Mouse (Mus musculus) kidney, embryonic 16.5 days (tissue): ENCODE results near the gene Ankk1. TPM values are rescaled to one million over a fixed set of nuclear protein-coding genes. Genes with fewer than 3 reads are reported as not detected.

Experiments used
- ATAC-seq: fragments of 200-750 bp; cut with Nextera tagmentation; 2 replicates; pipeline ENCODE4 v1.8.0; 2017; ENCODE audit warnings: moderate TSS enrichment; ENCODE audit not compliant: low FRiP score, low TSS enrichment
- H3K27ac ChIP-seq: fragments of 300-500 bp; sonication (generic); 2 replicates; pipeline ENCODE4 v1.5.1; 2014; ENCODE audit warnings: low read length
- H3K27me3 ChIP-seq: fragments of 300-500 bp; sonication (generic); 2 replicates; pipeline ENCODE4 v1.6.1; 2014; ENCODE audit warnings: low read length, control low read depth, mixed read lengths; ENCODE audit not compliant: insufficient read depth
- H3K36me3 ChIP-seq: fragments of 300-500 bp; sonication (generic); 2 replicates; pipeline ENCODE4 v1.6.1; 2014; ENCODE audit warnings: low read length, control low read depth, mixed read lengths; ENCODE audit not compliant: insufficient read depth
- H3K4me1 ChIP-seq: fragments of 300-500 bp; sonication (generic); 2 replicates; pipeline ENCODE4 v1.6.1; 2014; ENCODE audit warnings: low read length, control low read depth, mixed read lengths; ENCODE audit not compliant: insufficient read depth
- H3K4me2 ChIP-seq: fragments of 300-500 bp; sonication (generic); replicated peaks from 2 replicates; pipeline ENCODE4 v1.6.1; 2014; ENCODE audit warnings: low read depth, low read length
- H3K4me3 ChIP-seq: fragments of 300-500 bp; sonication (generic); 2 replicates; pipeline ENCODE4 v1.5.1; 2014; ENCODE audit warnings: mild to moderate bottlenecking, low read length
- H3K9ac ChIP-seq: fragments of 300-500 bp; sonication (generic); replicated peaks from 2 replicates; pipeline ENCODE4 v1.6.1; 2014; ENCODE audit warnings: low read length
- H3K9me3 ChIP-seq: fragments of 300-500 bp; sonication (generic); 2 replicates; pipeline ENCODE4 v1.6.1; 2016; ENCODE audit warnings: low read length, control low read depth
- WGBS: fragments of 180-500 bp; shearing (Covaris S2); extraction: QIAGEN DNeasy Blood & Tissue Kit; methylation state at CpG from one replicate; pipeline ENCODE4 v1.1.7; 2014; 5-methylcytosine and 5-hydroxymethylcytosine counted together
- polyA plus RNA-seq: library from polyadenylated mRNA; unstranded; fragments of >200 nt; fragmentation: Nextera tagmentation; extraction: Ambion mirVana; gene quantifications from 2 replicates; pipeline ENCODE4 v1.2.1, GENCODE M21; 2015

Gene Ankk1
- polyA plus RNA-seq = 0.07 TPM in 1 of 2 replicates, not detected in the other

DNA sequence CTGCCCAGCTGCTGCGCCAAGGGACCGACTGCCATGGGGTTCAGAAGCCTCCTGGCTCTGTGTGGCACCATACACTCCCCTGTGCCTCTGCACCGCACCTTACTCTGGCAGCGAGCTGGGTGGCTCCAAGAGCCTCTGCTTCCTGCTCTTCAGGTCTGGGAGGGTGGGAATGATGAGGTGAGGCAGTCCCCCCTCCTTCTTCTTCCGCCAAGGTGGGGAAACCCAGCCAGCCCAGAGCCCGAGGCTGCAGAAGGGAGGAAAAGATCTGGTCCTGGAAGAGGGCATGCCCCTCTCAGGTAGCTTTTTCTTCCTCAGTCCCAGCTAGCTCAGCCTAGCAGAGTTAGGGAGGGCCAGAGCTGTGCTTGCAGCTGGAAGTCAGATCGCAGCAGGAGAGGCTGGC is at the start of gene Ankk1:
Gene Ankk1 (minus strand): TSS at position 101 of the 400 bp plus-strand sequence.
- no peaks in the 10 kb centered on the region for H3K27me3 ChIP-seq
- H3K9me3 ChIP-seq = no peaks in the 10 kb centered on the region
- no peak within 1 kb of the TSS for H3K4me2 ChIP-seq
- no peak within 1 kb of the TSS for H3K4me3 ChIP-seq
- no peaks in the 10 kb centered on the region for H3K36me3 ChIP-seq
- ATAC-seq = no peak
- no peak within 1 kb of the TSS for H3K27ac ChIP-seq
- no peaks in the 10 kb centered on the region for H3K4me1 ChIP-seq
- WGBS = 72% methylated on average over 7 of the region's 7 CpGs
- H3K9ac ChIP-seq = no peak within 1 kb of the TSS

DNA sequence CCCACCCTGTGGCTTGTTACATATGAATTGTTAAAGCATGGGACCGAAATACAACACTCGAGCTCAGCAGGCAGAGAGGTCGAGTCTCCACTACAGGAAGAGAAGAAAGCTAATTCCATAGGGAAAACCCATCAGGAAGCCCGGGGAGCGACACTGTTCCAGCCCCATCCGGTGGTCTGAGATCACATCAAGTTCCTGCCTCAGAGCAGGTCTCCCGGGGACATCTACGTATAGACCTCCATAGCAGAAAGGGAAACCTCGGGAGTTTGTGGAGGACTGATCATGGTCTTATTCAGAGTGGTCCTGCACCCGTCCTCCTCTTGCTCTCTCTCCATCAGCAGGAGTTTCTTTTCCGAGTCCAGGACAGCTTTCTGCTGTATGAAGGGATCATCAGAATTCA is 45.3 kb upstream of the Ankk1 start:
- 70% methylated on average over 11 of the region's 11 CpGs for WGBS
- no peaks in the 10 kb centered on the region for H3K27me3 ChIP-seq
- H3K27ac ChIP-seq = no peak overlapping the region
- no peaks in the 10 kb centered on the region for H3K4me1 ChIP-seq
- H3K9me3 ChIP-seq = no peaks in the 10 kb centered on the region
- H3K9ac ChIP-seq = no peak overlapping the region
- H3K4me3 ChIP-seq = no peak overlapping the region
- no peaks in the 10 kb centered on the region for H3K36me3 ChIP-seq
- no peak for ATAC-seq
- no peak overlapping the region for H3K4me2 ChIP-seq

DNA sequence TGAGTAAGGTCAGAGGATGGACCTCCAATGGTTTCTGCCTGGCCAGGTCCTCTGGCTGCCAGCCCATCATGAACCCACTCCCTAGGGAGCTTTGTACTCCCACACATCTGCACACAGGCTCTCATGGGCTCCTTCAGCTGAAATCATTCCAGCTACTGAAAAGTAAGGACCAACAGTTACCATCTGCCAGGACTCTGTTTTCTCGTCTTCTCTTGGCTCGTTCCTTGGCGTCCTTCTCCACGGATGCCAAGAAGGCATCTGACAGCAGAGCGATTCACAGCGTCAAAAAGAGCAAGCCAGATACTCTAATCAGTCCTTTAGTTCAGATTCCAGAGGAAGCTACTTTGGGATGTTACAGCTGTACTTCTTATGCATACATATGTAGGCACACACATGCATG is 44.1 kb upstream of the Ankk1 start:
- Histone ChIP-seq H3K4me2 (no peak overlapping the region), H3K27me3 (no peaks in the 10 kb centered on the region), H3K9ac (no peak overlapping the region), H3K27ac (no peak overlapping the region), H3K4me1 (no peaks in the 10 kb centered on the region), H3K9me3 (no peaks in the 10 kb centered on the region), H3K4me3 (no peak overlapping the region), H3K36me3 (no peaks in the 10 kb centered on the region)
- 81% methylated on average over 6 of the region's 6 CpGs for WGBS
- ATAC-seq = no peak

DNA sequence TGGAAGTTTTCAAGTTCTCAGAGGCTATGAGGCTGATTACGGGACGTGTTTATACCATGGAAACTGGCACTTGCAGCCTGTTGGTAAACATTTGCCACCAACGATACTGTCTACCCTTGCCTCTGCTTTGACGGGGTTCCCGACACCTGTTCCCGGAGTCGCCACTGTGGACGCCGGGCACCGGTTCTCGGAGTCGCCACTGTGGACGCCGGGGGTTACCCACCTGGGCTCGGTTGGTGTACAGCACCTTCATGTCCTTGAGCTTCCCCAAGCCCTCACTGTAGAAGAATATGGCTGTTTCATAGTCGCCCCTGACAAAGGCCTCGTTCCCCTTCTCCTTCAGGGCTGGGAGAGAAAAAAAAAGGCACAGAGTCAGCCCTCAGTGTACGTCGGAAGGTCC is 43.2 kb upstream of the Ankk1 start:
- Histone ChIP-seq H3K36me3 (no peaks in the 10 kb centered on the region), H3K9me3 (no peaks in the 10 kb centered on the region), H3K27ac (no peak overlapping the region), H3K4me3 (no peak overlapping the region), H3K27me3 (no peaks in the 10 kb centered on the region), H3K9ac (no peak overlapping the region), H3K4me2 (no peak overlapping the region), H3K4me1 (no peaks in the 10 kb centered on the region)
- no peak for ATAC-seq
- WGBS = 94% methylated on average over 19 of the region's 19 CpGs

DNA sequence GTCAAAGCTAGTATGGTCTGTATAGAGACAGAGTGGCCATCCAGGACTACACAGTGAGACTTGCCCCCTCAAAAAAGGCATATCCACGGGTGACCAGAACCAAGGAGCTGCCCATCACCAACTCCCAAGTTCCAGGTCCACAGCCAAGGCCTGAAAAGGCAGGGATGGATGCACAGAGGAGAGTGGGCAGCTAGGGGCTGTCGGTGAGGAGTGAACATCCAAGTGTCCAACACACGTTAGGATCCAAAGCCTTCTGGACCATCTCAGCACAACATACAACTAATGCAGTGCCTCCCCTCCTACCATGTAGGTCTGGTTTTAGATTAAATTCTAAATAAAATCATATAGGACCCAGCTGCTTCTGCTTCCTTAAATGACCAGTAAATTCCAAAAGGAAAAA is 29.3 kb upstream of the Ankk1 start:
- H3K9me3 ChIP-seq = no peaks in the 10 kb centered on the region; the same call in 1 of the 2 replicates
- H3K27me3 ChIP-seq = no peaks in the 10 kb centered on the region
- H3K36me3 ChIP-seq = no peaks in the 10 kb centered on the region
- no peak overlapping the region for H3K9ac ChIP-seq
- H3K4me3 ChIP-seq = no peak overlapping the region
- no peak for ATAC-seq
- H3K27ac ChIP-seq = no peak overlapping the region
- WGBS = 87% methylated on average over 3 of the region's 3 CpGs
- H3K4me2 ChIP-seq = no peak overlapping the region
- H3K4me1 ChIP-seq = no peaks in the 10 kb centered on the region

DNA sequence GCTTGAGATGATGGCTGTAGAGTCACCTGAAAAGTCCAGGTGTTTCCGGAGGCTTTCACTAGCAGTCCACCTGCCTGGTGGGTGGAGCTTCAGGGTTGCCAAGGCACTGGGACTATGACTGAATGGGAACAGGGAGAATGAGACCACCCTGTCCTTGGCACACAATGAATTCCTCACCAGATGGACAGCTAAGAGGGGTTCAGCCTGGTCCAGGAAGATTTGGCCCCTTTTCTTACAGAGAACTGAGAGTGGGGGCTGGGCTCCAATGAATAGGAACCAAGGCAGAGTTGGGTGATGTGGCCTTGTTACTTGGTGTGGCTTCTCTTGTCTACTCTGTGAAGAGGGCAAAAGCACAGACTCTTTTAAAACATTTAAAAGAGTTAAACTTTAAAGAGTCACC is 25.6 kb upstream of the Ankk1 start:
- no peak overlapping the region for H3K4me3 ChIP-seq
- no peak overlapping the region for H3K27ac ChIP-seq
- 96% methylated on average over 1 of the region's 1 CpGs for WGBS
- ATAC-seq = no peak
- no peaks in the 10 kb centered on the region; the same call in 1 of the 2 replicates for H3K9me3 ChIP-seq
- H3K9ac ChIP-seq = no peak overlapping the region
- no peaks in the 10 kb centered on the region for H3K27me3 ChIP-seq
- no peaks in the 10 kb centered on the region for H3K4me1 ChIP-seq
- H3K36me3 ChIP-seq = no peaks in the 10 kb centered on the region
- no peak overlapping the region for H3K4me2 ChIP-seq

DNA sequence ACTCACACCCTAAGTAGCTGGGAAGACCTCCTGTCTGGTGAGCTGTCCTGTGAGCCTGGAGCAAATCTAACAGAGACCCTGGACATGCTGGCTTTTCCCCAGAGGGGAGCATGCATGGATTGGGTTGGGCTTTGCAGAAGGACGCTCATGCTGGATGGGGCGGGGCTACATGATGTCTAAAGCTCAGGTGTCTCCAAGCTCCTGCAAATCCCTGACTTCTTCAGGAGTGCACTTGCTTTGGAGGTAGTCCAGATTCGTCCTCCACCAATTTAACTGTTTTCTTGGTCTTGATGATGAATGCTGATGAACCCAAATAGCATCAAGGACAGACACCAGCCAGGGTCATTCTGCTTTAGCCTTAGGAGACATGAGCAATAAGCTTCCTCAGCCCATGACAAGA is 23.7 kb upstream of the Ankk1 start:
- H3K4me1 ChIP-seq = no peaks in the 10 kb centered on the region
- H3K27ac ChIP-seq = no peak overlapping the region
- no peak overlapping the region for H3K4me2 ChIP-seq
- WGBS = 66% methylated on average over 3 of the region's 3 CpGs
- H3K9me3 ChIP-seq = no peaks in the 10 kb centered on the region; the same call in 1 of the 2 replicates
- no peaks in the 10 kb centered on the region for H3K36me3 ChIP-seq
- no peak overlapping the region for H3K4me3 ChIP-seq
- ATAC-seq = no peak
- H3K9ac ChIP-seq = no peak overlapping the region
- no peaks in the 10 kb centered on the region for H3K27me3 ChIP-seq

DNA sequence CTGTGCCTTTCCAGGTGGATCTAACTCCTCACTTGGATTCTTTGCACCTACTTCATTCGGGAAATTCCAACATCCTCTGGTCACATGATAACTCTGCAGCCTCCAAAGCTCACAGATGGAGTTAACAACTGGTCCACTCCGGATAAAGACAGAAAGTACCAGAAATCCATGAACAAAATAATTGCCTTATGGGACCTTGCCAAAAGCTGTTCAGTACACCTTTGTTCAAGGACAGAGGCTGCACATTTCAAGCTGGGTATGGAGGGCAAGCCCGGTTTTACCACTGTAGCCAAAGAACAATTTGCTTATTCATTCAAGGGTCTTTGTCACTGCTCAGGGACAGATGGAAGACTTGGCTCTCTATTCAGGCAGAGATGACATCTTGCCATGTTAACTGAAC is 15.8 kb upstream of the Ankk1 start:
- WGBS = 88% methylated on average over 3 of the region's 3 CpGs
- no peak overlapping the region for H3K4me2 ChIP-seq
- no peaks in the 10 kb centered on the region for H3K9me3 ChIP-seq
- no peak overlapping the region for H3K9ac ChIP-seq
- H3K36me3 ChIP-seq = no peaks in the 10 kb centered on the region
- H3K27me3 ChIP-seq = no peaks in the 10 kb centered on the region
- no peak overlapping the region for H3K4me3 ChIP-seq
- ATAC-seq = no peak
- no peak overlapping the region for H3K27ac ChIP-seq
- no peaks in the 10 kb centered on the region for H3K4me1 ChIP-seq

DNA sequence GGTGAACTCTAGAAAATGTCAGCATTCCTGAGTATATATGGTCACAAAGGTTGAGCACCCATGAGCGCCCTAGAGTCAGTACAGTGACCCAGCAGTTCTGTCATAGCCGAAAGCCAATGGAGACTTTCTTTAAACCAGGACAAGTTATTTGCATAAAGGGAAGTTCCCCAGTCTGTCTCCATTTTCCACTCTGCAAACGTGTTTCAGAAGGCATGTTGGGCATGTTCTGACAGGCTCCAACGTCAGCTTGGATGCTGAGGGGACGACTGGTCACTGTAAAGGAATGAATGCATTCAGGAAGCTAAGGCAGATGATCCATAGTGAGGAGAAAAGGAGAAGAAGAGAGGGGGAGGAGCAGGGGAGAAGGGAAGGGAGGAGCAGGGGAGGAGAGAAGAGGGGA is 657 bp upstream of the Ankk1 start:
- no peak overlapping the region for H3K4me3 ChIP-seq
- no peak for ATAC-seq
- no peaks in the 10 kb centered on the region for H3K4me1 ChIP-seq
- H3K4me2 ChIP-seq = no peak overlapping the region
- H3K9me3 ChIP-seq = no peaks in the 10 kb centered on the region
- WGBS = 67% methylated on average over 5 of the region's 5 CpGs
- no peaks in the 10 kb centered on the region for H3K36me3 ChIP-seq
- no peak overlapping the region for H3K27ac ChIP-seq
- H3K27me3 ChIP-seq = no peaks in the 10 kb centered on the region
- no peak overlapping the region for H3K9ac ChIP-seq

DNA sequence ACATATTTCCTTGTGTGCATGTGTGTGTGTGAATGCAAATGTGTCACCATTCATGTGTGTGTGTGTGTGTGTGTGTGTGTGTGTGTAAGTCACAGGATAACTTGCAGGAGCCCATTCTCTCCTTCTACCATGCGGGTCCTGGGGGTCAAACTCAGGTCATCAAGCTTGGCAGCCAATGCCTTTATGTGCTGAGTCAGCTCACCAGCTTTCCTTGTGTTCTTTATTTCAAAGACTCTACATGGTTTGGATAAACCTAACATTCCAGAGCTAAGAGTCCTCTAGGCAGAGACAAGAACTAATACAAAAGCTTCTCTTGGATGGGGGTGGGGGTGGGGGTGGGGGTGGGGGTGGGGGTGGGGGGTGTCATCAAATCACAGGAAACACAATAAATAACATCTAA is 1.2 kb downstream of the Ankk1 start:
- Histone ChIP-seq H3K4me2 (no peak overlapping the region), H3K36me3 (no peaks in the 10 kb centered on the region), H3K9ac (no peak overlapping the region), H3K4me1 (no peaks in the 10 kb centered on the region), H3K4me3 (no peak overlapping the region), H3K27ac (no peak overlapping the region), H3K9me3 (no peaks in the 10 kb centered on the region), H3K27me3 (no peaks in the 10 kb centered on the region)
- WGBS = 50% methylated on average over 1 of the region's 1 CpGs
- ATAC-seq = no peak

DNA sequence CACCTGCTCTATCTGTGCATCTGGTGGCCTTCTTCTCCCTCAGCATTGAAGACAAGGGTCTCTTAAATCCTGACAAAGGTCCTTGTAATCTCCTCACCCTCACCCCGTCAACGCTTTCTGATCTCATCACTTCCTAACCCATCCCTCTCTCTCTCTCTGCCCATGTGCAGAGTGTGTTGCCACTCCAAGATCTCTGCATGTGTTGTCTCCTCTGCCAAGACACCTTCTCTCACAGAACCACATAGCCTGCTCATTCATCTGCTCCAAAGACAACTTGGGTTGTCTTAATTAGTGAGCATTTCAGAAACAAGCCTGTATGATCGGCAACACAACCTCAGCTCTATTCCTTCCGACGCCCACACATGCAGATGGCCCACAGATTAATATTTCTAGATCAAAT is 3.0 kb downstream of the Ankk1 start:
- Histone ChIP-seq H3K27me3 (no peaks in the 10 kb centered on the region), H3K27ac (no peak overlapping the region), H3K4me2 (no peak overlapping the region), H3K36me3 (no peaks in the 10 kb centered on the region), H3K4me3 (no peak overlapping the region), H3K4me1 (no peaks in the 10 kb centered on the region), H3K9ac (no peak overlapping the region), H3K9me3 (no peaks in the 10 kb centered on the region)
- WGBS = 95% methylated on average over 5 of the region's 5 CpGs
- ATAC-seq = no peak
